Mouse (Mus musculus) lung, embryonic 15.5 days (tissue): ENCODE data around the gene Scg2. TPM values are rescaled to one million over a fixed set of nuclear protein-coding genes. Genes with fewer than 3 reads are reported as not detected.

Experiments
- ATAC-seq: fragments of 200-750 bp; cut with Nextera tagmentation; 2 replicates; pipeline ENCODE4 v1.8.0; 2017; ENCODE audit warnings: moderate number of reproducible peaks, borderline replicate concordance; ENCODE audit not compliant: low FRiP score, low TSS enrichment; ENCODE audit errors: extremely low read depth
- H3K27ac ChIP-seq: fragments of 300-500 bp; sonication (generic); 2 replicates; pipeline ENCODE4 v1.5.1; 2015; ENCODE audit warnings: moderate library complexity, mild to moderate bottlenecking, inconsistent platforms
- H3K27me3 ChIP-seq: fragments of 300-500 bp; sonication (generic); 2 replicates; pipeline ENCODE4 v1.6.1; 2015; ENCODE audit warnings: inconsistent platforms
- H3K36me3 ChIP-seq: fragments of 300-500 bp; sonication (generic); 2 replicates; pipeline ENCODE4 v1.6.1; 2015; ENCODE audit warnings: inconsistent platforms
- H3K4me1 ChIP-seq: fragments of 300-500 bp; sonication (generic); 2 replicates; pipeline ENCODE4 v1.6.1; 2015; ENCODE audit warnings: inconsistent platforms
- H3K4me2 ChIP-seq: fragments of 300-500 bp; sonication (generic); 2 replicates; pipeline ENCODE4 v1.6.1; 2015; ENCODE audit warnings: inconsistent platforms, mild to moderate bottlenecking, moderate library complexity
- H3K4me3 ChIP-seq: fragments of 300-500 bp; sonication (generic); 2 replicates; pipeline ENCODE4 v1.5.1; 2015; ENCODE audit warnings: mild to moderate bottlenecking, inconsistent platforms
- H3K9ac ChIP-seq: fragments of 300-500 bp; sonication (generic); 2 replicates; pipeline ENCODE4 v1.6.1; 2015; ENCODE audit warnings: inconsistent platforms
- H3K9me3 ChIP-seq: fragments of 300-500 bp; sonication (generic); 2 replicates; pipeline ENCODE4 v1.6.1; 2016; ENCODE audit warnings: inconsistent platforms
- WGBS: fragments of 180-500 bp; shearing (Covaris S2); methylation state at CpG from one replicate; pipeline ENCODE4 v1.1.7; 2015; 5-methylcytosine and 5-hydroxymethylcytosine counted together
- polyA plus RNA-seq: library from polyadenylated mRNA; unstranded; fragments of >200 nt; fragmentation: Nextera tagmentation; extraction: Ambion mirVana; gene quantifications from 2 replicates; pipeline ENCODE4 v1.2.1, GENCODE M21; 2015

Scg2 gene
- polyA plus RNA-seq, 1 experiment from 2014 or later: 1.1 TPM

DNA sequence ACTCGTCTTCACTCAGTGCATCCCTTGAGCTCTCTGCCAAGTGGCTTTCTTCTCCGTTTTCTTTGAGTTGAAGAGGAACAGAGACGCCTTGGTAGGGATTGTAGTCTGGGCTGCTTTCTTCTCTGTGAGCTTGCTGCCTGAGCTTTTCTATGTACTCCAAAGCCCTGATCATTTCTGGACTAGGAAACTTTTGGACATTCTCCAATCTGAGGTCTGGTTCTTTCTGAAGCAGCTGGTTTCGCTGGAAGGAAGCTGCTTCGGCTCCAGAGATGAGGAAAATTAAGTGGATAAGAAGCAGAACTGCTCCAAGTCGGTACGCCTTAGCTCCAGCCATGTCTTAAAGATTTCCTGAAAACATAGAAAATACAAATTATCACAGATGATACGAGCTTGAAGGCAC, 3.2 kb downstream of the Scg2 start:
- no peak overlapping the region for H3K4me2 ChIP-seq
- H3K36me3 ChIP-seq: no peaks in the 10 kb centered on the region

GRCm38 (mm10) chr1:79429058-79429457, 10.9 kb downstream of the Scg2 start:
- no peak for ATAC-seq
- WGBS: 67% methylated on average over 5 of the region's 5 CpGs
- no peaks in the 10 kb centered on the region for H3K36me3 ChIP-seq
- H3K9me3 ChIP-seq: no peaks in the 10 kb centered on the region
- H3K4me2 ChIP-seq: no peak overlapping the region
- H3K9ac ChIP-seq: no peak overlapping the region
- no peak overlapping the region for H3K4me3 ChIP-seq
- no peaks in the 10 kb centered on the region for H3K27me3 ChIP-seq
- no peak overlapping the region for H3K27ac ChIP-seq
- H3K4me1 ChIP-seq: no peaks in the 10 kb centered on the region

More for the DNA sequence above, 3.2 kb downstream of the Scg2 start:
- H3K27me3 ChIP-seq: no peaks in the 10 kb centered on the region
- H3K4me1 ChIP-seq: no peaks in the 10 kb centered on the region
- H3K27ac ChIP-seq: no peak overlapping the region
- no peak overlapping the region for H3K4me3 ChIP-seq
- no peak overlapping the region for H3K9ac ChIP-seq
- ATAC-seq: no peak
- no peaks in the 10 kb centered on the region for H3K9me3 ChIP-seq
- WGBS: 82% methylated on average over 8 of the region's 8 CpGs

DNA sequence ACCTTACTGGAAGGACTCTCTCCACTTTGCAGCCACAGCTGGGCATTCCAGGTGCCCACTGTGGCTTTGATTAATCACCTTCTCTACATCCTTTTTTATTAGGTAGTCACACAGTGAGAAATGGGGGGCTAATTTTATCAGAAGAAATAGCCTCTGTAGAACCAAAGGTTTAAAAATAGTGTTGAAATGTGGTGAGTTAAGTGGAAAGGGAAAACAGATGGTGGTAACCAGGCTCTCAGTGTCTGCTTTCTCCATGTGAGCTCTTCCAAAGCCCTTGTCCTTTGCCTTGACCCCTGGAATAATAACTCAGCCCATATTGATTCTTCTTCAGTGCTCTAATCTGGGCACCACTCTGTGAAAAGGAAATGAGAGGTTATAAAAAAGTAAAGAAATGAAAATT, 24.4 kb downstream of the Scg2 start:
- Histone ChIP-seq H3K9me3 (no peaks in the 10 kb centered on the region), H3K36me3 (no peaks in the 10 kb centered on the region), H3K27me3 (no peaks in the 10 kb centered on the region), H3K27ac (no peak overlapping the region), H3K4me2 (no peak overlapping the region), H3K4me3 (no peak overlapping the region), H3K9ac (no peak overlapping the region), H3K4me1 (no peaks in the 10 kb centered on the region)
- ATAC-seq: no peak

GRCm38 (mm10) chr1:79406337-79406942, 33.5 kb downstream of the Scg2 start:
- H3K27ac ChIP-seq: no peak overlapping the region
- 57% methylated on average over 7 of the region's 7 CpGs for WGBS
- H3K4me1 ChIP-seq: no peaks in the 10 kb centered on the region
- no peak for ATAC-seq
- H3K4me3 ChIP-seq: no peak overlapping the region
- no peak overlapping the region for H3K9ac ChIP-seq
- no peaks in the 10 kb centered on the region for H3K27me3 ChIP-seq
- no peaks in the 10 kb centered on the region for H3K36me3 ChIP-seq
- H3K9me3 ChIP-seq: no peaks in the 10 kb centered on the region
- H3K4me2 ChIP-seq: no peak overlapping the region

DNA sequence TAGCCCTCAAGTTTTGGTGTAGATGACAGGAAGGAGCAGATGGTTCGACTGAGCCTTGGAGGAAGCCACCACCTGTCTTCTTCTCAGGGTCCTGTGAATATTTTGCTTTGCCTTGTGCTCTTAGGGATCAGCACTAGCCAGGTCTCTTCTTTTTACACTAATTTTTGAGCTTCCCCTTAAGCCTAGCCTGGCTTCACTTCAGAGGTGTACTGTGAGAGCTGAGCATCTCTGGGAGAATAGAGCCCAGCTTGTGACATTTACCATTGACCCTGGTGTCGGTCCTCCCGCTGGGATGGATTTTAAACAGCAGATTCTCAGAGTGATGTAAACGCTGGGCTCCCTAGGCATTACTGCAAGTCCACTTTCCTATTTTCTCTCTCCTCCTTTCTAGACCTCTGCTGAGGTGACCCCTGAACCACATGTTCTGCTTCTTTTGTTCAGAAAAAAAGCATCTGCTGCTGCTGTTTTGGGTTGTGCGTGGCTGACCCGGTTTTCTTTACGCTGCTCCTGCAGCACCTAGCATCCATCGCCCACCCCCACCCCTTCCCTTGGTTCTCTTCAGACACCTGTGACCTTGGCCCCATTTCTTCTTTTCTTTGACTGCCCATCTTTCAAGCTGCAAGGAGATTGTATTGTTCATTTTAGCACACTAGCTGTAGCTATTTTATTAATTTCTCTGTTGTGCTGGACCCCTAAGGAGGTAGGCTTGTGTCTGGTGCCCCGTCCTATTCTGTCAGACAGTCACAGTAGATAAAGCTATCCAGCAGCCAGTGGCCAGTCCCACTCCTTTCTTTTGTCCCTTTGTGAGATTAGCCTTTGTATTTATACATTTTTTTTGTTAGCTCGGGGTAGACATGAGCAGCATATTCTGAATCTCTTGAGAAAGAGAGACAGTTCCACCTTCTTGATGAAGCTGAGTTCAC, 38.6 kb downstream of the Scg2 start:
- H3K9me3 ChIP-seq: no peaks in the 10 kb centered on the region

GRCm38 (mm10) chr1:79400284-79400683, 39.6 kb downstream of the Scg2 start:
- no peak overlapping the region for H3K9ac ChIP-seq
- H3K36me3 ChIP-seq: no peaks in the 10 kb centered on the region
- H3K4me2 ChIP-seq: no peak overlapping the region
- H3K27ac ChIP-seq: no peak overlapping the region
- no peaks in the 10 kb centered on the region for H3K27me3 ChIP-seq
- 56% methylated on average over 5 of the region's 5 CpGs for WGBS
- ATAC-seq: no peak
- H3K4me3 ChIP-seq: no peak overlapping the region
- H3K9me3 ChIP-seq: no peaks in the 10 kb centered on the region
- no peaks in the 10 kb centered on the region for H3K4me1 ChIP-seq

More for the DNA sequence above, 38.6 kb downstream of the Scg2 start:
- H3K27ac ChIP-seq: no peak overlapping the region
- ATAC-seq: no peak
- no peak overlapping the region for H3K4me2 ChIP-seq
- H3K36me3 ChIP-seq: no peaks in the 10 kb centered on the region
- H3K4me1 ChIP-seq: no peaks in the 10 kb centered on the region
- H3K9ac ChIP-seq: no peak overlapping the region
- H3K4me3 ChIP-seq: no peak overlapping the region
- WGBS: 66% methylated on average over 10 of the region's 10 CpGs
- no peaks in the 10 kb centered on the region for H3K27me3 ChIP-seq

Other genes starting within 250 kb of the Scg2 start
- 0.34 and 0.76 TPM in 2 replicates for gene Ap1s3, start 231.9 kb upstream of the Scg2 start, polyA plus RNA-seq